Mouse (Mus musculus) limb, embryonic 13.5 days (tissue): ENCODE results near the gene Rad51b. TPM values are rescaled to one million over a fixed set of nuclear protein-coding genes. Genes with fewer than 3 reads are reported as not detected.
"Not testable (repeated sequence)": the region's sequence is repeated elsewhere in the genome, so short reads cannot be mapped to it uniquely, and the experiment has no call there.

Experiments
- ATAC-seq: fragments of 200-750 bp; cut with Nextera tagmentation; 2 replicates; pipeline ENCODE4 v1.8.0; 2017; ENCODE audit warnings: low read depth, moderate number of reproducible peaks, moderate TSS enrichment; ENCODE audit not compliant: low FRiP score
- H3K27ac ChIP-seq: fragments of 300-500 bp; sonication (generic); 2 replicates; pipeline ENCODE4 v1.5.1; 2015; ENCODE audit warnings: inconsistent platforms, mild to moderate bottlenecking, moderate library complexity
- H3K27me3 ChIP-seq: fragments of 300-500 bp; sonication (generic); 2 replicates; pipeline ENCODE4 v1.6.1; 2015; ENCODE audit warnings: mild to moderate bottlenecking, inconsistent platforms
- H3K36me3 ChIP-seq: fragments of 300-500 bp; sonication (generic); 2 replicates; pipeline ENCODE4 v1.6.1; 2015; ENCODE audit warnings: inconsistent platforms, mild to moderate bottlenecking, moderate library complexity
- H3K4me1 ChIP-seq: fragments of 300-500 bp; sonication (generic); 2 replicates; pipeline ENCODE4 v1.6.1; 2015; ENCODE audit warnings: inconsistent platforms
- H3K4me2 ChIP-seq: fragments of 300-500 bp; sonication (generic); replicated peaks from 2 replicates; pipeline ENCODE4 v1.6.1; 2015; ENCODE audit warnings: inconsistent platforms, mild to moderate bottlenecking, moderate library complexity
- H3K4me3 ChIP-seq: fragments of 300-500 bp; sonication (generic); 2 replicates; pipeline ENCODE4 v1.5.1; 2015; ENCODE audit warnings: moderate library complexity, mild to moderate bottlenecking, inconsistent platforms
- H3K9ac ChIP-seq: fragments of 300-500 bp; sonication (generic); 2 replicates; pipeline ENCODE4 v1.6.1; 2015; ENCODE audit warnings: mild to moderate bottlenecking, inconsistent platforms
- H3K9me3 ChIP-seq: fragments of 300-500 bp; sonication (generic); 2 replicates; pipeline ENCODE4 v1.6.1; 2016; ENCODE audit warnings: inconsistent platforms
- WGBS: fragments of 180-500 bp; shearing (Covaris S2); methylation state at CpG from one replicate; pipeline ENCODE4 v1.1.7; 2015; 5-methylcytosine and 5-hydroxymethylcytosine counted together
- polyA plus RNA-seq: library from polyadenylated mRNA; unstranded; fragments of >200 nt; fragmentation: Nextera tagmentation; extraction: Ambion mirVana; gene quantifications from 2 replicates; pipeline ENCODE4 v1.2.1, GENCODE M21; 2015

The Rad51b gene
- polyA plus RNA-seq, 1 experiment from 2014 or later = 7.6 TPM

- Histone ChIP-seq H3K4me3 (peak overlapping the region; percentile 74), H3K9ac (peak overlapping the region; percentile 77), H3K36me3 (peaks cover 4% of the 10 kb centered on the region; the same call in 1 of the 2 replicates), H3K27ac (no peak overlapping the region), H3K4me2 (peak overlapping the region; percentile 85), H3K9me3 (no peaks in the 10 kb centered on the region), H3K4me1 (peaks cover 17% of the 10 kb centered on the region), H3K27me3 (no peaks in the 10 kb centered on the region)
- WGBS = 14% methylated on average over 15 of the region's 15 CpGs
- ATAC-seq = no peak
Observed at GRCm38 (mm10) chr12:79297884-79298636, 978 bp downstream of the Rad51b start.

GRCm38 (mm10) chr12:79301802-79302201 is 4.7 kb downstream of the Rad51b start:
- Histone ChIP-seq H3K4me3 (no peak overlapping the region), H3K9ac (no peak overlapping the region), H3K9me3 (no peaks in the 10 kb centered on the region), H3K4me2 (no peak overlapping the region), H3K27me3 (no peaks in the 10 kb centered on the region), H3K27ac (no peak overlapping the region), H3K36me3 (peaks cover 7% of the 10 kb centered on the region; the same call in 1 of the 2 replicates), H3K4me1 (peaks cover 7% of the 10 kb centered on the region)
- ATAC-seq = no peak
- WGBS = 86% methylated on average over 9 of the region's 9 CpGs

GRCm38 (mm10) chr12:79305131-79305530 is 8.0 kb downstream of the Rad51b start:
- no peaks in the 10 kb centered on the region for H3K27me3 ChIP-seq
- whole genome bisulfite sequencing = 72% methylated on average over 1 of the region's 1 CpGs
- ATAC-seq = no peak

GRCm38 (mm10) chr12:79306013-79306412 is 8.9 kb downstream of the Rad51b start:
- Histone ChIP-seq H3K4me1 (no peaks in the 10 kb centered on the region), H3K9me3 (no peaks in the 10 kb centered on the region), H3K4me2 (no peak overlapping the region), H3K9ac (no peak overlapping the region), H3K4me3 (no peak overlapping the region), H3K36me3 (peaks cover 7% of the 10 kb centered on the region; the same call in 1 of the 2 replicates), H3K27ac (no peak overlapping the region), H3K27me3 (no peaks in the 10 kb centered on the region)
- ATAC-seq = no peak
- WGBS = 67% methylated on average over 4 of the region's 4 CpGs

More at GRCm38 (mm10) chr12:79305131-79305530, 8.0 kb downstream of the Rad51b start:
- Histone ChIP-seq H3K4me2 (no peak overlapping the region), H3K27ac (no peak overlapping the region), H3K36me3 (peaks cover 7% of the 10 kb centered on the region; the same call in 1 of the 2 replicates), H3K4me3 (no peak overlapping the region), H3K4me1 (no peaks in the 10 kb centered on the region), H3K9me3 (no peaks in the 10 kb centered on the region), H3K9ac (no peak overlapping the region)

- WGBS = 92% methylated on average over 4 of the region's 4 CpGs
- no peaks in the 10 kb centered on the region for H3K36me3 ChIP-seq
- H3K9me3 ChIP-seq = no peaks in the 10 kb centered on the region
- H3K27ac ChIP-seq = no peak overlapping the region
- no peaks in the 10 kb centered on the region for H3K27me3 ChIP-seq
- H3K9ac ChIP-seq = no peak overlapping the region
- no peak for ATAC-seq
- no peak overlapping the region for H3K4me3 ChIP-seq
- H3K4me2 ChIP-seq = no peak overlapping the region
- no peaks in the 10 kb centered on the region for H3K4me1 ChIP-seq
Observed at GRCm38 (mm10) chr12:79313721-79314120, 16.6 kb downstream of the Rad51b start.

GRCm38 (mm10) chr12:79317339-79317738 is 20.3 kb downstream of the Rad51b start:
- Histone ChIP-seq H3K27me3 (no peaks in the 10 kb centered on the region), H3K4me3 (no peak overlapping the region), H3K27ac (no peak overlapping the region), H3K9me3 (no peaks in the 10 kb centered on the region), H3K9ac (no peak overlapping the region), H3K36me3 (no peaks in the 10 kb centered on the region), H3K4me2 (no peak overlapping the region), H3K4me1 (no peaks in the 10 kb centered on the region)
- WGBS = 77% methylated on average over 5 of the region's 5 CpGs
- no peak for ATAC-seq

GRCm38 (mm10) chr12:79320895-79321294 is 23.8 kb downstream of the Rad51b start:
- H3K9ac ChIP-seq = no peak overlapping the region
- ATAC-seq = no peak
- H3K4me1 ChIP-seq = no peaks in the 10 kb centered on the region
- no peak overlapping the region for H3K4me2 ChIP-seq
- H3K4me3 ChIP-seq = no peak overlapping the region
- no peak overlapping the region for H3K27ac ChIP-seq
- no peaks in the 10 kb centered on the region for H3K9me3 ChIP-seq
- no peaks in the 10 kb centered on the region for H3K36me3 ChIP-seq
- 84% methylated on average over 5 of the region's 5 CpGs for WGBS
- H3K27me3 ChIP-seq = no peaks in the 10 kb centered on the region

- H3K4me3 ChIP-seq, ATAC-seq, H3K27me3 ChIP-seq, H3K4me2 ChIP-seq, H3K36me3 ChIP-seq, H3K9me3 ChIP-seq, H3K27ac ChIP-seq, H3K4me1 ChIP-seq, H3K9ac ChIP-seq: not testable (repeated sequence)
- WGBS = 64% methylated on average over 2 of the region's 2 CpGs
Observed at GRCm38 (mm10) chr12:79322539-79322938, 25.5 kb downstream of the Rad51b start.

GRCm38 (mm10) chr12:79326236-79326635 is 29.2 kb downstream of the Rad51b start:
- ATAC-seq = no peak
- Histone ChIP-seq H3K9ac (no peak overlapping the region), H3K27me3 (no peaks in the 10 kb centered on the region), H3K9me3 (no peaks in the 10 kb centered on the region), H3K4me2 (no peak overlapping the region), H3K27ac (no peak overlapping the region), H3K36me3 (no peaks in the 10 kb centered on the region), H3K4me1 (peaks cover 5% of the 10 kb centered on the region; the same call in 1 of the 2 replicates), H3K4me3 (no peak overlapping the region)
- 59% methylated on average over 2 of the region's 2 CpGs for WGBS

GRCm38 (mm10) chr12:79326745-79327144 is 29.7 kb downstream of the Rad51b start:
- ATAC-seq = no peak
- Histone ChIP-seq H3K4me3 (no peak overlapping the region), H3K27ac (no peak overlapping the region), H3K9ac (no peak overlapping the region), H3K9me3 (no peaks in the 10 kb centered on the region), H3K36me3 (no peaks in the 10 kb centered on the region), H3K27me3 (no peaks in the 10 kb centered on the region), H3K4me2 (no peak overlapping the region), H3K4me1 (peaks cover 5% of the 10 kb centered on the region; the same call in 1 of the 2 replicates)
- 63% methylated on average over 2 of the region's 2 CpGs for WGBS

- Histone ChIP-seq H3K36me3 (no peaks in the 10 kb centered on the region), H3K27ac (no peak overlapping the region), H3K9me3 (no peaks in the 10 kb centered on the region), H3K4me2 (no peak overlapping the region), H3K9ac (no peak overlapping the region), H3K4me1 (peaks cover 5% of the 10 kb centered on the region; the same call in 1 of the 2 replicates), H3K27me3 (no peaks in the 10 kb centered on the region), H3K4me3 (no peak overlapping the region)
- no peak for ATAC-seq
- 49% methylated on average over 2 of the region's 2 CpGs for WGBS
Observed at GRCm38 (mm10) chr12:79327868-79328267, 30.8 kb downstream of the Rad51b start.

- Histone ChIP-seq H3K9ac (no peak overlapping the region), H3K4me2 (no peak overlapping the region), H3K9me3 (0 out of 2 replicates have a peak, but pooled peaks cover 6% of the 10 kb centered on the region), H3K4me3 (no peak overlapping the region), H3K4me1 (peaks cover 5% of the 10 kb centered on the region; the same call in 1 of the 2 replicates), H3K36me3 (peaks cover 15% of the 10 kb centered on the region), H3K27ac (no peak overlapping the region), H3K27me3 (no peaks in the 10 kb centered on the region)
- WGBS = 61% methylated on average over 2 of the region's 2 CpGs
- no peak for ATAC-seq
Observed at GRCm38 (mm10) chr12:79330571-79330970, 33.5 kb downstream of the Rad51b start.
